Mouse (Mus musculus) layer of hippocampus, postnatal 10 days (tissue): Measurements from ENCODE around the gene Gm21887. TPM values are rescaled to one million over a fixed set of nuclear protein-coding genes. Genes with fewer than 3 reads are reported as not detected.
"Not testable (repeated sequence)": the region's sequence is repeated elsewhere in the genome, so short reads cannot be mapped to it uniquely, and the experiment has no call there.

ENCODE experiments used
- DNase-seq, 2 experiments: peaks; one replicate each; pipeline ENCODE4 v3.0.0; 2021; ENCODE audit warnings: low spot score in 2 of 2
- total RNA-seq, 2 experiments: library from RNA; stranded (reverse); gene quantifications; 2 replicates each; pipeline ENCODE4 v1.2.3; 2021

Gene Gm21887
- total RNA-seq, 2 experiments from 2014 or later, result 327 to 366 TPM

- peak; percentile 17 to 33 for DNase-seq
Measured at GRCm38 (mm10) chrX:169983401-169984165, 25.9 kb upstream of the Gm21887 start.

- peak in 1 of 2 experiments; percentile 17 for DNase-seq
Measured at GRCm38 (mm10) chrX:169984331-169984730, 25.1 kb upstream of the Gm21887 start.

- DNase-seq, result peak; percentile 25 to 53
Measured at GRCm38 (mm10) chrX:169984853-169985252, 24.6 kb upstream of the Gm21887 start.

- DNase-seq, result peak; percentile 45 to 60
Measured at GRCm38 (mm10) chrX:169985796-169986195, 23.7 kb upstream of the Gm21887 start.

GRCm38 (mm10) chrX:169986519-169987367 is 22.7 kb upstream of the Gm21887 start:
- peak; percentile 90 to 91 for DNase-seq

GRCm38 (mm10) chrX:169987368-169987837 is 22.1 kb upstream of the Gm21887 start:
- DNase-seq, result peak; percentile 60 to 67

GRCm38 (mm10) chrX:169988571-169989218 is 20.8 kb upstream of the Gm21887 start:
- DNase-seq, result peak; percentile 46 to 65

- DNase-seq, result not testable (repeated sequence)
Measured at GRCm38 (mm10) chrX:169989219-169989595, 20.3 kb upstream of the Gm21887 start.

- peak; percentile 92 to 93 for DNase-seq
Measured at GRCm38 (mm10) chrX:169989691-169990631, 19.5 kb upstream of the Gm21887 start.

- peak; percentile 99 for DNase-seq
Measured at GRCm38 (mm10) chrX:169991128-169991873, 18.2 kb upstream of the Gm21887 start.

- DNase-seq, result peak; percentile 29 to 49
Measured at GRCm38 (mm10) chrX:169992086-169992930, 17.2 kb upstream of the Gm21887 start.

- DNase-seq, result peak in 1 of 2 experiments; percentile 52
Measured at GRCm38 (mm10) chrX:169992951-169993547, 16.4 kb upstream of the Gm21887 start.

GRCm38 (mm10) chrX:169994011-169994865 is 15.2 kb upstream of the Gm21887 start:
- peak; percentile 57 to 72 for DNase-seq

GRCm38 (mm10) chrX:169994866-169995711 is 14.4 kb upstream of the Gm21887 start:
- not testable (repeated sequence) for DNase-seq

- DNase-seq, result peak in 1 of 2 experiments; percentile 50
Measured at GRCm38 (mm10) chrX:169995909-169996521, 13.4 kb upstream of the Gm21887 start.

- DNase-seq, result peak; percentile 93 to 95
Measured at GRCm38 (mm10) chrX:169996926-169997325, 12.5 kb upstream of the Gm21887 start.
